Mouse (Mus musculus) gastrocnemius, adult 8-10 months (tissue): Measurements from ENCODE around the gene Wwc2. TPM values are rescaled to one million over a fixed set of nuclear protein-coding genes. Genes with fewer than 3 reads are reported as not detected.
A peak's percentile ranks its signal among the peaks of the same experiment; 100 is the strongest.

ENCODE experiments used
- DNase-seq, 2 experiments: peaks; one replicate each; pipeline ENCODE4 v3.0.0; 2022; ENCODE audit warnings: low spot score in 2 of 2
- total RNA-seq, 4 experiments: library from RNA; stranded (reverse); gene quantifications; 2 replicates each; pipeline ENCODE4 v1.2.4; 2022

Wwc2 gene
- total RNA-seq = 1 to 10 TPM; 3.5 to 5.7 (median 5.0) TPM

GRCm38 (mm10) chr8:47990911-47991820 lies at the start of gene Wwc2:
TSS of gene Wwc2 (minus strand) at chr8:47990924.
- peak; percentile 60 to 80 for DNase-seq

- no peak for DNase-seq
Observed at GRCm38 (mm10) chr8:48038261-48038934, 47.7 kb upstream of the Wwc2 start.

GRCm38 (mm10) chr8:48032046-48032445 lies 41.3 kb upstream of the Wwc2 start:
- no peak for DNase-seq

GRCm38 (mm10) chr8:48030667-48031066 lies 39.9 kb upstream of the Wwc2 start:
- no peak for DNase-seq

- no peak for DNase-seq
Observed at GRCm38 (mm10) chr8:48026796-48027195, 36.1 kb upstream of the Wwc2 start.

GRCm38 (mm10) chr8:48023206-48023605 lies 32.5 kb upstream of the Wwc2 start:
- DNase-seq = no peak

GRCm38 (mm10) chr8:48019737-48020136 lies 29.0 kb upstream of the Wwc2 start:
- DNase-seq = no peak

- DNase-seq = peak; percentile 43 to 46
Observed at GRCm38 (mm10) chr8:48016538-48016937, 25.8 kb upstream of the Wwc2 start.

GRCm38 (mm10) chr8:48014386-48014785 lies 23.7 kb upstream of the Wwc2 start:
- DNase-seq = no peak

GRCm38 (mm10) chr8:48013281-48013680 lies 22.6 kb upstream of the Wwc2 start:
- no peak for DNase-seq

- DNase-seq = no peak
Observed at GRCm38 (mm10) chr8:48011871-48012270, 21.1 kb upstream of the Wwc2 start.

- no peak for DNase-seq
Observed at GRCm38 (mm10) chr8:48010977-48011376, 20.3 kb upstream of the Wwc2 start.

GRCm38 (mm10) chr8:48009399-48009798 lies 18.7 kb upstream of the Wwc2 start:
- DNase-seq = no peak

- DNase-seq = no peak
Observed at GRCm38 (mm10) chr8:48008936-48009335, 18.2 kb upstream of the Wwc2 start.

GRCm38 (mm10) chr8:48006869-48007268 lies 16.1 kb upstream of the Wwc2 start:
- no peak for DNase-seq

- no peak for DNase-seq
Observed at GRCm38 (mm10) chr8:48002551-48002950, 11.8 kb upstream of the Wwc2 start.

GRCm38 (mm10) chr8:48001395-48001794 lies 10.7 kb upstream of the Wwc2 start:
- DNase-seq = no peak

- DNase-seq = no peak
Observed at GRCm38 (mm10) chr8:47996712-47997111, 6.0 kb upstream of the Wwc2 start.

- DNase-seq = no peak
Observed at GRCm38 (mm10) chr8:47996126-47996525, 5.4 kb upstream of the Wwc2 start.

GRCm38 (mm10) chr8:47995391-47995790 lies 4.7 kb upstream of the Wwc2 start:
- no peak for DNase-seq

GRCm38 (mm10) chr8:47994618-47995274 lies 4.0 kb upstream of the Wwc2 start:
- DNase-seq = peak in 1 of 2 experiments; percentile 13

GRCm38 (mm10) chr8:47990386-47990772 lies 345 bp downstream of the Wwc2 start:
- DNase-seq = peak; percentile 94 to 95
